Mouse (Mus musculus) forebrain, embryonic 12.5 days (tissue): ENCODE results near the gene Pxdn. TPM values are rescaled to one million over a fixed set of nuclear protein-coding genes. Genes with fewer than 3 reads are reported as not detected.
A peak's percentile ranks its signal among the peaks of the same experiment; 100 is the strongest.

Experiments
- ATAC-seq: fragments of 200-750 bp; cut with Nextera tagmentation; 2 replicates; pipeline ENCODE4 v1.8.0; 2017; ENCODE audit warnings: moderate TSS enrichment; ENCODE audit not compliant: low FRiP score
- H3K27ac ChIP-seq: fragments of 300-500 bp; sonication (generic); 2 replicates; pipeline ENCODE4 v1.5.1; 2016; ENCODE audit warnings: mild to moderate bottlenecking
- H3K27me3 ChIP-seq: fragments of 300-500 bp; sonication (generic); 2 replicates; pipeline ENCODE4 v1.6.1; 2016; ENCODE audit warnings: mild to moderate bottlenecking
- H3K36me3 ChIP-seq: fragments of 300-500 bp; sonication (generic); replicated peaks from 2 replicates; pipeline ENCODE4 v1.6.1; 2016; ENCODE audit warnings: mild to moderate bottlenecking
- H3K4me1 ChIP-seq: fragments of 300-500 bp; sonication (generic); 2 replicates; pipeline ENCODE4 v1.6.1; 2016
- H3K4me2 ChIP-seq: fragments of 300-500 bp; sonication (generic); 2 replicates; pipeline ENCODE4 v1.6.1; 2016; ENCODE audit warnings: mild to moderate bottlenecking, moderate library complexity
- H3K4me3 ChIP-seq: fragments of 300-500 bp; sonication (generic); replicated peaks from 2 replicates; pipeline ENCODE4 v1.5.1; 2016; ENCODE audit warnings: mild to moderate bottlenecking
- H3K9ac ChIP-seq: fragments of 300-500 bp; sonication (generic); 2 replicates; pipeline ENCODE4 v1.6.1; 2016; ENCODE audit warnings: mild to moderate bottlenecking
- H3K9me3 ChIP-seq: fragments of 300-500 bp; sonication (generic); 2 replicates; pipeline ENCODE4 v1.6.1; 2016
- WGBS: fragments of 180-500 bp; shearing (Covaris S2); methylation state at CpG from one replicate; pipeline ENCODE4 v1.1.7; 2016; 5-methylcytosine and 5-hydroxymethylcytosine counted together
- polyA plus RNA-seq: library from polyadenylated mRNA; unstranded; fragments of >200 nt; fragmentation: Nextera tagmentation; extraction: Ambion mirVana; gene quantifications from 2 replicates; pipeline ENCODE4 v1.2.1, GENCODE M21; 2016

Pxdn gene
- polyA plus RNA-seq, result 67.6 and 72.1 TPM in 2 replicates

DNA sequence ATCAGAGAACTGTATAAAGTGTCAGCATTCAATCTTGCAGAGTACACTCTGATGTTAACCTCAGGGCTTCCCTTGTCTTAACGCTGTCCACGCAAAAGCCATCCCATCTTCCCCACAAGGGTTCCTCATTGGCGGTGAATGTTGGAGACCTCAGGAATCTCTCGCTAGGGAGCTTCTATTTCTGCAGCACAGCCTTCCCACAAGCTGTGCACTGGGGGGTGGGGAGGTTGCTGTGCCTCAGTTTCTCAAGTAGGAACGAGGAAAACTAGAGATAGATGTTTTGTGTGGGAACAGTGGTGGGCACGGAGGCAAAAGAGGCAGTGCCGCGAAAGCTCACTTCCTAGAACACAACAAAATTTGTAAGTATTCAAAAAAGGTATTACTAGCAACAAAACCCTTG is at the start of gene Pxdn:
Gene Pxdn, plus strand, starts transcription at position 301 of the 400 bp plus-strand sequence.
- Histone ChIP-seq H3K4me3 (peak within 1 kb of the TSS; percentile 86), H3K9ac (peak within 1 kb of the TSS; percentile 91), H3K27me3 (peaks cover 10% of the 10 kb centered on the region; the same call in 1 of the 2 replicates), H3K4me1 (peaks cover 31% of the 10 kb centered on the region), H3K27ac (peak within 1 kb of the TSS; percentile 90), H3K4me2 (peak within 1 kb of the TSS; percentile 87), H3K9me3 (no peaks in the 10 kb centered on the region), H3K36me3 (0 out of 2 replicates have a peak, but pooled peaks cover 9% of the 10 kb centered on the region)
- WGBS, result 27% methylated on average over 8 of the region's 8 CpGs
- no peak for ATAC-seq

GRCm38 (mm10) chr12:29894669-29895068 is 42.7 kb upstream of the Pxdn start:
- Histone ChIP-seq H3K9ac (no peak overlapping the region), H3K27ac (no peak overlapping the region), H3K36me3 (no peaks in the 10 kb centered on the region), H3K4me2 (no peak overlapping the region), H3K9me3 (no peaks in the 10 kb centered on the region), H3K27me3 (no peaks in the 10 kb centered on the region), H3K4me1 (no peaks in the 10 kb centered on the region), H3K4me3 (no peak overlapping the region)
- 22% methylated on average over 3 of the region's 3 CpGs for WGBS
- ATAC-seq, result no peak

DNA sequence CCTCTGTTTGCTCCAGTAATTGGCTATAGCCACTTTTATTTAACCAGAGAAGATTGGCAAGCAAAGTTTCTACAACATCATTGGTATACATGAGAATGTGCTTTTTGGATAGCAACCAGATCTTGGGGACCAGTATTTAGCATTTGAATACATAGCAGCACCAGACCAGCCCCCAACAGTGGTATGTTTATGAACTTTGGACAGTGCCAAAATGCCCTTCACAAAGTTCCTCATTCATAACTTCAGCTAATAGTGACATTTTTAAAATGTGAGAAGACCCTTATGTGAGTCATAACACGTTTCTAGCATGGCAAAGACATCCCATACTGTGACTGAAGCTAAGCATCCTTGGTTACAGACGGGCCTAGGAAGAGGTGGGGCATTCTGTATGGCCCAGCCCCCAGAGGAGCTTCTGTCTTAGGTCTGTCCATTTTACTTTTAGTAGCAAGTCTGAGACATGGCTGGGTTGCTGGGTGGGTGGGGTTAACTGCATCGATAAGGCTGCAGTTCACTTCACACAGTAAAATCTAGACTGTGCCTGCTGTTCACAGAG is 39.8 kb upstream of the Pxdn start:
- H3K27me3 ChIP-seq, result no peaks in the 10 kb centered on the region
- H3K4me3 ChIP-seq, result no peak overlapping the region
- no peak overlapping the region for H3K4me2 ChIP-seq
- no peaks in the 10 kb centered on the region for H3K4me1 ChIP-seq
- H3K27ac ChIP-seq, result no peak overlapping the region
- no peak overlapping the region for H3K9ac ChIP-seq
- no peaks in the 10 kb centered on the region for H3K36me3 ChIP-seq
- no peaks in the 10 kb centered on the region for H3K9me3 ChIP-seq
- no peak for ATAC-seq
- WGBS, result 88% methylated on average over 3 of the region's 3 CpGs

DNA sequence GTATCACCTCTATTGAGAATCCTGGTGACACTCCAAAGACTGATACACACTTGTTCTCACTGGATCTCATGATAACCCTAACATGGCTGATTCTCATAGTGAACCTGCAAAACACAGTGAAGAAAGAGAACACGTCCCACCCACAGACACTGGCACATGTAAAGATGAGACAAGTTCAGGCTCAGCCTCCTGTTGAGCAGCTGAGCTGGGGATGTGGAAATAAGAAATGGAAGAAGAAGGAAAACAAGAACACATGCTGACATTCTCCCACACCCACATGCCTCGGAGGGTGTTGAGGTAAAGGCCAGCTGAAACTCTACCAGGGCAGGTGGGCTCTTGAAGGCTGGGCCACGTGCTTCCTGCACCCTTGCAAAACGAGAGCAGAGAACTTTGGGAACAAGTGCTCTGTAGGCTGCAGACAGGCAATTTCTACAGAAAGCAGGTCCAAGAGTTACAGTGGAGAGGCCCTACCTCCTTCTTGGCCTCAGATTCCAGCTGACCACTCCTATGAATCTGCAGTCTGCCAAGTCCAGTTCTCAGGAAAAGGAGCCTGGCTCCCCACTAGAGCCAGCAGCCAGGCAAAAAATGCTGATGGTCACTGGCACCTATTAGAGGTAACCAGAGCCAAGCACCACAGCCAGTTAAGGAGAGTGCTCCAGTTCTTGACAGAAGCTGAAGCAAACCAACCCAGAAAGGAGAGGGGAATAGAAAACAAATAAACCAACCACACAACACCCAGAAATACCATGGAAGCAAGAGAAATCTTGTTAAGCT is 33.1 kb upstream of the Pxdn start:
- Histone ChIP-seq H3K4me2 (no peak overlapping the region), H3K27ac (no peak overlapping the region), H3K27me3 (no peaks in the 10 kb centered on the region), H3K4me1 (no peaks in the 10 kb centered on the region), H3K9ac (no peak overlapping the region), H3K4me3 (no peak overlapping the region), H3K36me3 (no peaks in the 10 kb centered on the region), H3K9me3 (no peaks in the 10 kb centered on the region)
- WGBS, result 72% methylated on average over 4 of the region's 4 CpGs
- ATAC-seq, result no peak

GRCm38 (mm10) chr12:29907056-29907455 is 30.4 kb upstream of the Pxdn start:
- 0 out of 2 replicates have a peak, but pooled peaks have one; percentile 46 for ATAC-seq
- no peak overlapping the region for H3K27ac ChIP-seq
- H3K4me1 ChIP-seq, result no peaks in the 10 kb centered on the region
- no peak overlapping the region for H3K4me2 ChIP-seq
- H3K9ac ChIP-seq, result no peak overlapping the region
- H3K9me3 ChIP-seq, result no peaks in the 10 kb centered on the region
- no peaks in the 10 kb centered on the region for H3K27me3 ChIP-seq
- WGBS, result 47% methylated on average over 2 of the region's 2 CpGs
- no peaks in the 10 kb centered on the region; the same call in 1 of the 2 replicates for H3K36me3 ChIP-seq
- no peak overlapping the region for H3K4me3 ChIP-seq

- H3K36me3 ChIP-seq, result no peaks in the 10 kb centered on the region; the same call in 1 of the 2 replicates
- no peak for ATAC-seq
- no peak overlapping the region for H3K9ac ChIP-seq
- no peaks in the 10 kb centered on the region for H3K27me3 ChIP-seq
- no peak overlapping the region for H3K4me2 ChIP-seq
- no peak overlapping the region for H3K27ac ChIP-seq
- no peak overlapping the region for H3K4me3 ChIP-seq
- 84% methylated on average over 3 of the region's 3 CpGs for WGBS
- H3K4me1 ChIP-seq, result no peaks in the 10 kb centered on the region
- no peaks in the 10 kb centered on the region for H3K9me3 ChIP-seq
Measured at GRCm38 (mm10) chr12:29916139-29916538, 21.3 kb upstream of the Pxdn start.

GRCm38 (mm10) chr12:29916807-29917206 is 20.6 kb upstream of the Pxdn start:
- no peak overlapping the region for H3K4me3 ChIP-seq
- H3K27ac ChIP-seq, result no peak overlapping the region
- H3K4me2 ChIP-seq, result no peak overlapping the region
- H3K9ac ChIP-seq, result no peak overlapping the region
- H3K4me1 ChIP-seq, result no peaks in the 10 kb centered on the region
- no peaks in the 10 kb centered on the region; the same call in 1 of the 2 replicates for H3K36me3 ChIP-seq
- no peak for ATAC-seq
- 82% methylated on average over 6 of the region's 6 CpGs for WGBS
- no peaks in the 10 kb centered on the region for H3K27me3 ChIP-seq
- no peaks in the 10 kb centered on the region for H3K9me3 ChIP-seq

- Histone ChIP-seq H3K9me3 (no peaks in the 10 kb centered on the region), H3K9ac (no peak overlapping the region), H3K27ac (no peak overlapping the region), H3K4me3 (no peak overlapping the region), H3K4me2 (no peak overlapping the region), H3K27me3 (no peaks in the 10 kb centered on the region), H3K4me1 (no peaks in the 10 kb centered on the region), H3K36me3 (no peaks in the 10 kb centered on the region)
- 84% methylated on average over 7 of the region's 7 CpGs for WGBS
- no peak for ATAC-seq
Measured at GRCm38 (mm10) chr12:29920298-29920697, 17.1 kb upstream of the Pxdn start.

DNA sequence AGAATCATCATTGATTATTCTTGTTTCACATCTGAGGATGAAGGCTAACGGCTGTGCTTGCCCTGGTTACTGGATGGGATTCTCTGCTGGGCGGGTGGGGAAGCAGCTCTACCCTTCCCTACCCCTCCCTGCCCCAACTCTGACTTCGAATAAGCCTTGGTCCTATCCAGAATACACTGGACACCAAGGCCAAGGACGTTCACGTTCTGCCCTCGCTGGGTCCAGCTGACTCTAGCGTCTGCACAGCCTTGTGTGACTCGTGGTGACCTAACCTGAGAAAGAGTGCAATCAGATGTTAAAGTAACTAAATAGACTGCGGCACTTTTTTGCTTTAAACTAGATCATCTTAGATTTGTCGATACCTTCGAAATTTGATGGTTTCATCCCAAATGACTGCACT is 15.9 kb upstream of the Pxdn start:
- WGBS, result 85% methylated on average over 11 of the region's 11 CpGs
- H3K27me3 ChIP-seq, result no peaks in the 10 kb centered on the region
- no peak overlapping the region for H3K27ac ChIP-seq
- no peak overlapping the region for H3K9ac ChIP-seq
- H3K36me3 ChIP-seq, result no peaks in the 10 kb centered on the region
- H3K4me3 ChIP-seq, result no peak overlapping the region
- no peaks in the 10 kb centered on the region for H3K9me3 ChIP-seq
- no peak for ATAC-seq
- no peak overlapping the region for H3K4me2 ChIP-seq
- no peaks in the 10 kb centered on the region for H3K4me1 ChIP-seq

GRCm38 (mm10) chr12:29926896-29927295 is 10.5 kb upstream of the Pxdn start:
- Histone ChIP-seq H3K9ac (no peak overlapping the region), H3K4me3 (no peak overlapping the region), H3K36me3 (no peaks in the 10 kb centered on the region), H3K4me2 (no peak overlapping the region), H3K27ac (no peak overlapping the region), H3K27me3 (no peaks in the 10 kb centered on the region), H3K4me1 (no peaks in the 10 kb centered on the region; the same call in 1 of the 2 replicates), H3K9me3 (no peaks in the 10 kb centered on the region)
- ATAC-seq, result 0 out of 2 replicates have a peak, but pooled peaks have one; percentile 44
- WGBS, result 41% methylated on average over 3 of the region's 3 CpGs

DNA sequence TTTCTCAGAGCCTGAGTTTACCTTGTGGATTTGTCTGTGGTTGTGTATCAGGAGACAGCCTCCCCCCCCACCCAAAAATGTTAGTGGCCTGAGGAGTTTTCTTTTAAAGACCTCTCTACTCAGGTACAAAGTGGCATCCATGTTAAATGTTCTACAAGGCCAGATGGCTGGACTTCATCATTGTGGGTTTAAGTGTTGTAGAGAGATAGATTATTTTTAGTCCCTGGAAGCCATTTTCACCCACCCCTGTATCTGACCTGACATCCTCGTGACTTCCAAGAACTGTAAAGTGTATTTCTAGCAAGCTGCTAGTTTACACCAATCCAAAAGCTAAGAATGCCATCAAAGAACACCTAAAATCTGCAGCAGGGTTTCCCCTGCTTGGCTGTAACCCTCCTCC is 6.8 kb upstream of the Pxdn start:
- ATAC-seq, result no peak
- WGBS, result 92% methylated on average over 1 of the region's 1 CpGs

DNA sequence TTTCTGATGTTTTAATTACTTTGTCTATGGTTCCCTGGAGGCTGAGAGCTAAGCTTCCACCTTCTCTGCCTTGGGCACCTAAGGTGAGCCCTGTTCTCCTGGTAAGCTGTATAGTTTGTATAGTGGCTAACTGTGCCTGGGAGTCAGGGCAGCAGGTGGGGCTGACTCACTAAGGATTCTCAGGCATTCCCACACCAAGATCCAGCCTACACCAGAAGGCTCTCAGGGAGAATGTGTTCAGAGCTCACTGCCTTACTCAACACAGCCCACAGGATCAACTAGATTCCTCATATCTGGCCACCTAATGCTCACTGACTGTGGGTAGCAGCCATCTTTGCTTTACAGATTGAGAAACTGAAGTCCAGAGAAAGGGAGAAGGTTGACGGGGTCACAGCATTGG is 4.5 kb upstream of the Pxdn start:
- Histone ChIP-seq H3K4me3 (no peak overlapping the region), H3K4me1 (peaks cover 6% of the 10 kb centered on the region; the same call in 1 of the 2 replicates), H3K27ac (no peak overlapping the region), H3K36me3 (no peaks in the 10 kb centered on the region), H3K4me2 (no peak overlapping the region), H3K9ac (no peak overlapping the region), H3K27me3 (peaks cover 10% of the 10 kb centered on the region; the same call in 1 of the 2 replicates), H3K9me3 (no peaks in the 10 kb centered on the region)
- ATAC-seq, result no peak
- 89% methylated on average over 1 of the region's 1 CpGs for WGBS

More for the DNA sequence above, 6.8 kb upstream of the Pxdn start:
- no peaks in the 10 kb centered on the region for H3K9me3 ChIP-seq
- no peak overlapping the region for H3K4me2 ChIP-seq
- H3K27ac ChIP-seq, result no peak overlapping the region
- no peak overlapping the region for H3K4me3 ChIP-seq
- no peaks in the 10 kb centered on the region; the same call in 1 of the 2 replicates for H3K4me1 ChIP-seq
- no peak overlapping the region for H3K9ac ChIP-seq
- no peaks in the 10 kb centered on the region for H3K36me3 ChIP-seq
- no peaks in the 10 kb centered on the region for H3K27me3 ChIP-seq
